Mouse (Mus musculus) MEL (cell line): ENCODE data around the gene Aqp7.

ENCODE experiments used
- KAT2A ChIP-seq: conservative IDR thresholded peaks from 2 replicates; pipeline ENCODE4 v1.6.1; 2012; ENCODE audit warnings: low read depth, low read length, improper control_type of control experiment, inconsistent platforms
- MAX ChIP-seq: IDR thresholded peaks from 2 replicates; pipeline ENCODE4 v1.6.1; 2011; ENCODE audit warnings: low read length, improper control_type of control experiment
- MAZ ChIP-seq: IDR thresholded peaks from 2 replicates; pipeline ENCODE4 v1.6.1; 2012; ENCODE audit warnings: low read depth, mild to moderate bottlenecking, inconsistent platforms, low read length, improper control_type of control experiment
- SMC3 ChIP-seq: IDR thresholded peaks from 2 replicates; pipeline ENCODE4 v1.6.1; 2011; ENCODE audit warnings: low read depth, low read length, improper control_type of control experiment
- TBP ChIP-seq: IDR thresholded peaks from 2 replicates; pipeline ENCODE4 v1.8.0; 2011; ENCODE audit warnings: low read depth, low read length, improper control_type of control experiment

DNA sequence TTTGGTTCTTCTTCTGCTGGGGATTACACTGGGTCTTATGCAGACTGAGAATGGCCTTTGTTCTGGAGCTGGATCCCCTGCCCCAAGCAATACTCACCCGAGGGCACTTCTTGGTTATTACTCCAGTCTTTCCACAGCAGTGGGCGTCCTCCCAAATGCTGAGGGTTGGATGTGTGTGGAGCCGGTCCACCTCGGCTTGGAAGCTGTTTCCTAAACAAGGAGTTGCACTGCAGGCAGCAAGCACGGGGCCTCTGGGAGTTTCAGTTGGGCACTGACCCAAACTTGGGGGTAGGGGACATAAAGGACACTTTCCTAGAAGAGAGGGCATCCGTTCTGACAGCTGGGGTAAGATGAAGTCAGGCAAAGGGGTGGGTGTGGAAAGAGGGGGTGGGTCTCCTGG lies 26.5 kb upstream of the Aqp7 start:
- TF ChIP-seq MAZ (no peak), KAT2A (no peak), TBP (no peak), SMC3 (no peak), MAX (no peak)
